Mouse (Mus musculus) ovary, postnatal 10 days (tissue): Measurements from ENCODE around the gene Fes.

Experiments
- DNase-seq: peaks from one replicate; pipeline ENCODE4 v3.0.0; 2022; ENCODE audit warnings: low spot score

Fes gene

GRCm38 (mm10) chr7:80387633-80388543 is at the start of gene Fes:
Gene Fes, minus strand, starts transcription at chr7:80387946.
- DNase-seq, result no peak

GRCm38 (mm10) chr7:80436571-80436970 is 48.8 kb upstream of the Fes start:
- DNase-seq, result no peak

- DNase-seq, result no peak
Measured at GRCm38 (mm10) chr7:80435594-80435993, 47.8 kb upstream of the Fes start.

- no peak for DNase-seq
Measured at GRCm38 (mm10) chr7:80429661-80430060, 41.9 kb upstream of the Fes start.

GRCm38 (mm10) chr7:80427730-80428129 is 40.0 kb upstream of the Fes start:
- DNase-seq, result no peak

- no peak for DNase-seq
Measured at GRCm38 (mm10) chr7:80426363-80426762, 38.6 kb upstream of the Fes start.

- DNase-seq, result no peak
Measured at GRCm38 (mm10) chr7:80424722-80425121, 37.0 kb upstream of the Fes start.

GRCm38 (mm10) chr7:80422759-80423480 is 35.2 kb upstream of the Fes start:
- DNase-seq, result no peak

GRCm38 (mm10) chr7:80421576-80421975 is 33.8 kb upstream of the Fes start:
- DNase-seq, result no peak

- no peak for DNase-seq
Measured at GRCm38 (mm10) chr7:80420586-80420985, 32.8 kb upstream of the Fes start.

GRCm38 (mm10) chr7:80419278-80419677 is 31.5 kb upstream of the Fes start:
- no peak for DNase-seq

- DNase-seq, result no peak
Measured at GRCm38 (mm10) chr7:80418036-80418435, 30.3 kb upstream of the Fes start.

- DNase-seq, result no peak
Measured at GRCm38 (mm10) chr7:80417601-80418000, 29.9 kb upstream of the Fes start.

GRCm38 (mm10) chr7:80416969-80417368 is 29.2 kb upstream of the Fes start:
- no peak for DNase-seq

- DNase-seq, result no peak
Measured at GRCm38 (mm10) chr7:80414303-80414855, 26.6 kb upstream of the Fes start.

GRCm38 (mm10) chr7:80413512-80414302 is 26.0 kb upstream of the Fes start:
- no peak for DNase-seq

- no peak for DNase-seq
Measured at GRCm38 (mm10) chr7:80412781-80413180, 25.0 kb upstream of the Fes start.

- DNase-seq, result no peak
Measured at GRCm38 (mm10) chr7:80412279-80412678, 24.5 kb upstream of the Fes start.

- DNase-seq, result no peak
Measured at GRCm38 (mm10) chr7:80410380-80410779, 22.6 kb upstream of the Fes start.

GRCm38 (mm10) chr7:80407712-80408111 is 20.0 kb upstream of the Fes start:
- no peak for DNase-seq

GRCm38 (mm10) chr7:80406186-80406585 is 18.4 kb upstream of the Fes start:
- no peak for DNase-seq

GRCm38 (mm10) chr7:80405188-80405695 is 17.5 kb upstream of the Fes start, which contains the start of gene Furin:
Gene Furin, minus strand, starts transcription at chr7:80405436.
- DNase-seq, result no peak
